Mouse (Mus musculus) adrenal gland, postnatal 14 days (tissue): Measurements from ENCODE around the gene Zdhhc18. TPM values are rescaled to one million over a fixed set of nuclear protein-coding genes. Genes with fewer than 3 reads are reported as not detected.

Experiments used
- DNase-seq: peaks from one replicate; pipeline ENCODE4 v3.0.0; 2021; ENCODE audit warnings: mixed read lengths
- microRNA-seq, 2 experiments: library from miRNA; unstranded; fragments of <30 nt; microRNA quantifications; one replicate each; pipeline ENCODE4 v1.2.0; 2021
- total RNA-seq: library from RNA; stranded (reverse); gene quantifications from 2 replicates; pipeline ENCODE4 v1.2.3, GENCODE M21; 2021

Zdhhc18 gene
- total RNA-seq, 1 experiment from 2014 or later = 16.9 TPM

- no peak for DNase-seq
Observed at GRCm38 (mm10) chr4:133557041-133557717, 92.8 kb downstream of the Zdhhc18 start.

Small RNA genes within 50 kb of the gene (microRNA-seq; reads per million reads assigned to microRNA genes)
- 0 reads per million in 2 experiments for gene Gm23158

Other genes starting within 250 kb of the Zdhhc18 start
- 0.67 and 2.0 TPM in 2 replicates for gene Tent5b, start 170.0 kb downstream of the Zdhhc18 start, total RNA-seq
- gene Trnp1, start 151.6 kb downstream of the Zdhhc18 start, total RNA-seq = 4.0 and 8.6 TPM in 2 replicates
- 1.8 and 2.0 TPM in 2 replicates for gene Kdf1, start 131.2 kb downstream of the Zdhhc18 start, total RNA-seq
- gene Nudc, start 104.2 kb downstream of the Zdhhc18 start, total RNA-seq = 159 and 160 TPM in 2 replicates
- gene Nr0b2, start 96.8 kb downstream of the Zdhhc18 start, total RNA-seq = 32.6 and 34.2 TPM in 2 replicates
- gene Gpatch3, start 75.4 kb downstream of the Zdhhc18 start, total RNA-seq = 8.1 and 8.2 TPM in 2 replicates
- gene Gpn2, start 65.8 kb downstream of the Zdhhc18 start, total RNA-seq = 12.7 and 15.8 TPM in 2 replicates
- gene Sfn, start 48.0 kb downstream of the Zdhhc18 start, total RNA-seq = 1.7 and 4.2 TPM in 2 replicates
- 13.9 and 17.2 TPM in 2 replicates for gene Pigv, start 22.5 kb upstream of the Zdhhc18 start, total RNA-seq
- gene Arid1a, start 106.6 kb upstream of the Zdhhc18 start, total RNA-seq = 58.6 and 69.0 TPM in 2 replicates
- gene Rps6ka1, start 237.6 kb upstream of the Zdhhc18 start, total RNA-seq = 17.9 and 19.9 TPM in 2 replicates